Mouse (Mus musculus) testis, adult 2 months (tissue): Measurements from ENCODE around the gene Pheta2.

Experiments used
- CTCF ChIP-seq: fragments of 200-500 bp; IDR thresholded peaks from 2 replicates; pipeline ENCODE4 v1.5.1; 2012; ENCODE audit warnings: low read depth, mild to moderate bottlenecking, inconsistent platforms, low read length, moderate library complexity; ENCODE audit not compliant: control insufficient read depth, insufficient read depth, insufficient replicate concordance
- POLR2A ChIP-seq: fragments of 200-500 bp; IDR thresholded peaks from 2 replicates; pipeline ENCODE4 v1.6.1; 2012; ENCODE audit warnings: low read depth, mild to moderate bottlenecking, inconsistent platforms, low read length, moderate library complexity; ENCODE audit not compliant: control insufficient read depth

GRCm38 (mm10) chr15:82346580-82347302 is 8.0 kb downstream of the Pheta2 start:
- TF ChIP-seq POLR2A, result no peak
- no peak for TF ChIP-seq CTCF
